Mouse (Mus musculus) heart, adult 8-10 months (tissue): ENCODE data around the gene Krt13. TPM values are rescaled to one million over a fixed set of nuclear protein-coding genes. Genes with fewer than 3 reads are reported as not detected.
A peak's percentile ranks its signal among the peaks of the same experiment; 100 is the strongest.

Experiments used
- DNase-seq: peaks from one replicate; pipeline ENCODE4 v3.0.0; 2022; ENCODE audit warnings: low spot score
- total RNA-seq, 4 experiments: library from RNA; stranded (reverse); gene quantifications; 2 replicates each; pipeline ENCODE4 v1.2.4; 2022

Krt13 gene
- total RNA-seq = not detected

DNA sequence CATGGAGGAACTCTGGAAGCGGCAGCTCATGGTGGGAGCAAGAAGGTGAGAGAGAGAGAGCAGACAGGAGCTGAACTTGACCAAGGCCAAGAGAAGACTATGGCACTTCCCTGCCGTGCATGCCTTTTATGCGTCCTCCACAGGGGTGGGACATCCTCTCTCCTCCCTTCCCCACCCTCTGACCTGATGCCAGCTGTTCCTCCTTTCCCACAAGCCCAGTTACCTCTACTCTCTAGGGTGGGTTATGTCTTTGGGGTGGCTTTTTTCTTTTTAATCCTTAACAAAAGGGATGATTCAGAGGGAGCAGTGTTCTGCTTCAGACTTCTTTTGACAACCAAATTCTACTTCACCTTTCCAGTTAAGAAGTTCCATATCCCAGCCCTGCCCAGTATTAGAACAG lies at the start of gene Krt13:
Gene Krt13, minus strand, starts transcription at position 101 of the 400 bp plus-strand sequence.
- no peak for DNase-seq

GRCm38 (mm10) chr11:100168765-100169762 lies 47.7 kb upstream of the Krt13 start:
- DNase-seq = peak; percentile 53

GRCm38 (mm10) chr11:100168071-100168470 lies 46.7 kb upstream of the Krt13 start:
- DNase-seq = peak; percentile 7

DNA sequence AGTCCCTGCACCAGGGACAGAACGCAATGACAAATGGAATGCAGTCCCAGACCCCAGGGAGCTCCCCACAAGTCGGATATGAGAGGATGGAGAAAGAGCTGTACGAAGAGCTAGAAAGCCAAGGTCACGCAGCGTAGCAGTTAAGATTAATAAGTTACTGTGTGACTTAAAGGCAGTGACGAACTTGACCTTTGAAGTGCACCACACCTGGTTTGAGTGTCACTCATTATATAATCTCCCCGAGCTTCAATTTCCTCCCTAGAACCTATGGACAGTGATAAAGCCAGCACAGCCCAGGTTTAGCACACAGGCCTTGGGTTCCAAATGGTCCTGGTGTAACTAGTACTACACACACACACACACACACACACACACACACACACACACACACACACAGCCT lies 43.0 kb upstream of the Krt13 start:
- DNase-seq = no peak

DNA sequence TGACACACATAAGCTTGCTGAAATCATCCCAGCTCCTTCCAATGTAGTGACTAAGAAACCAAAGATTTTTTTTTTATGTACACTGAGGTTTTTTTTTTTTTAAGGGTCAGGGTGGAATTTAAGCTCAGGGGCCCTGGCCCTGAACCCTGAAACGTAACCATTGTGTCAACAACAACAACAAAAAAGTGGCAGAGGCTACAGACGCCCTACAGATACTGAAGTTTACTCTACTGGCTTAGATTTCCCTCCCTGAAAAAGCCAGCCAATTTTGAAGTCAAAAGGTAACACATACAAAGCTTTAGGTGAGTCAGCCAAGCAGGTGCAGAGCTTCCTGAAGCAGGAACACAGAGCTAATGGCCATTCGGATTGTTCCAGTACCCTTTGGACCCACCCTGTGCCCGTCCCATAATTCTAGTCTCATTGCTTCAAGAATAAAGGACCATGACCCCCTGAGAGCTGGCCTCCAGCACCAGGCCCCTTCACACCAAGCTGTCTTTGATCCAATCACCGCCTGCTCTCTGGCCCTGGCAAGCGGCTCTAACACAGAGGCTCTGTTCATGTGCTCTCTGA lies 36.6 kb upstream of the Krt13 start:
- no peak for DNase-seq

GRCm38 (mm10) chr11:100157331-100157730 lies 36.0 kb upstream of the Krt13 start:
- DNase-seq = no peak

- DNase-seq = no peak
Measured at GRCm38 (mm10) chr11:100155497-100156255, 34.3 kb upstream of the Krt13 start.

DNA sequence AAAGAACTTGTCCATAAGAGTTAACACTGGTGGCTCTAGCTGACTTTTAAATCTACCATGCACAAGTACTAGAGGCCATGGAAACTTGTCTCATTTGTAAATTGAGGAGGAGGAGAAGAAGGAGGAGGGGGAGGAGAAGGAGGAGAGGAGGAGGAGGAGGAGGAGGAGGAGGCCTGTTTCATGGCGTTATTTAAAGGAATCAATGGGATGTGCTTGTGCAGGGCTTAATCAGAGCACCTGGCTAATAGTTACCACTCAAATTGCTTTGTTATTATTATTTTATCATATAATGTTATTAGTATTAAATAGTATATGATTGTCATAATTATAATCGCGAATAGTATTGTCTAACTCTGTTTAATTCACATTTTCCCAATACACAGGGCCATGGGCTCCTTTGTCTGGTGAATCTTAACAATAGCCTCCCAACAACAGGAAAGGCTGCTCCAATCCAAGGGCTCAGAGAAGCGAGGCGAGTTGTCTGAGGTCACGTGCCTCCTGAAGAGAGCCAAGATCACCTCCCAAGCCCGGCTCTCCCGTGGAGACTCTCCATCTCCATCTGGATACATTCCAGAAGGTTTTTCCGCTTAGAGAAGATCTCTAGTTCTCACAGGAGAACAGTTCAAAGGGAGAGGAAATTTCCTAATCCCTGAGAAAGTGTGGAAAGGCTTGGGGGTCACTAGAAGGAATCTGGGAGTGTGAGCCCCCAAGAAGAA lies 27.4 kb upstream of the Krt13 start, which contains the start of gene Krt19:
Gene Krt19, minus strand, starts transcription at position 51 of the 716 bp plus-strand sequence.
- no peak for DNase-seq

- DNase-seq = no peak
Measured at GRCm38 (mm10) chr11:100147566-100148353, 26.4 kb upstream of the Krt13 start.

DNA sequence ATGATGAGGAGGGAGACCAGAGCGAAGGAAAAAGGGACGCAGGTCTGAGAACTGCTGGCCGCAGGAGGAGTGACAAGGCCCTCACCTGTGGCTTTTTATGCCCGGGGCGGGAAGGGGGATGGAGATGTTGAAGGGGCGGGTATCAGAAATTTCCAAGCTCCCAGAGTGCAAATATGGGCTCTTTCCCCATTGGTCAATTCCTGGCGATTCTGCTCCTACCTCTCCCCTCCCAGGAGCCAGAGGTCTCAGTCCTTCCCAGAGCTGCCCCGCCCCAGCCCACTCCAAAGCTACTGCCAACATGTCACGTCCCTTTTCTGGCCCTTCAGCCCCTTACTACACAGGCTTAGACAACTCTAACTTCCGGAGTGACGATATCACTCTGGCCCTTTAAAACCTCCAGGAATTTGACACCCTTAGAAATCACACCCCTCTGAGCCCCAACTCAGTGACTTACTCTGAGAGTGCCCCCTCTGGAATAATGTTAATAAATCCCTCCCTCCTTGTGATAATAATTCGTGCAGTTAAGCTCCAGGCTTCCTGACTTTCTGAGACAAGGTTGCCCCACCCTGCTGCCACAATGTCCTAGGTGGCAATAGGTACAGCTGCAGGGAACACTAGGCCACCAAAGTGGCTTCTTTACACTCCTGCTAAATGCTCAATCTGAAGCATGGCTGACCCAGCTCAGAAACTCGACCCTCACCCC lies 24.6 kb upstream of the Krt13 start:
- DNase-seq = no peak

GRCm38 (mm10) chr11:100145104-100145503 lies 23.7 kb upstream of the Krt13 start:
- DNase-seq = no peak

DNA sequence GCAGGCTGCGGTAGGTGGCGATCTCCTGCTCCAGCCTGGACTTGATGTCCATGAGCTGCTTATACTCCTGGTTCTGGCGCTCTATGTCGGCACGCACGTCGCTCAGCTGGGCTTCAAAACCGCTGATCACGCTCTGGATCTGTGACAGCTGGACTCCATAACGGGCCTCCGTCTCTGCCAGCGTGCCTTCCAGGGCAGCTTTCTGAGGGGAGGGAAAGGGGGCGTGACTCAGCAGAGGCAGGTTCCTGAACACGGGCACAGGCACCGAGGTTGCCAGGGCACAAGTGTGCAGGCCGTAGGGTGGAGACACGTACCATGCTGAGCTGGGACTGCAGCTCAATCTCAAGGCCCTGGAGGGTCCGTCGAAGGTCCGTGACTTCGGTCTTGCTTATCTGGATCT lies 19.6 kb upstream of the Krt13 start:
- no peak for DNase-seq

DNA sequence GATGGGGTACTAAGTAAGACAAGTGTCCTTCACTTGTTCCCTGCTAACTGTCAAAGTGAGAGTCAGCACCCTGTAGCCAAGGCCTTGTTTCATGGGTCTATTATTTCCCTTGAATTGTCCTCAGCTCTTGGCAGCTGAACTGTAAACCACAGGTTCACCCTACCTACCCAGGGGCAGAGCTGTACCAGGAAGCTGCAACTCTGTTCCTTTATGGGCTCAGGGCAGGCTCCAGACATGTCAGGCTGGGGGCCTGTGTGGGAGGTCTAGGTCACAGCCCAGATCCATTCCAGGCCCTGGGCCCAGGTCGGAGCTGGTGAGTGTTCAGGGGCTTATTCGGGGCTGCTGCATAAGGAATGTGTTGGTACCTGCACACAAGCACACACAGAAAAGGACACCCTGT lies 18.0 kb upstream of the Krt13 start:
- DNase-seq = no peak

DNA sequence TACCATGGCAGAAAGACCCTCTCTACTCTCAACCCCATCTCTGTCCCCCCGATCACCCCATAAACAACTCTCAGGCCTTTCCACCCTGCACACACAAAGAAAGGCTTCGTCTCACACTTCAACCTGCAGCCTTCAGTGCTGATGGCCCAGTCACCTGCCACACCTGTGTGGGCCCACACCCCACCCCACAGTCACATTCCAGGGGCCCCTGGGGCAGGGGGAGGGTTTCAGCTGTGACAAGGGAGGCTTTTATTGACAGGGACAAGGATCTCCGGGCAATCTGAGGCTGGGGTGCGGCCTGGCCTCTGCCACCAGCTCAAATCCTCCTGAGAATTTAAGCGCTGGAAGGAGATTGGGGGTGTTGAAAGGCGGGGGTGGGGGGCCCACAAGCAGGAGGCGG lies 17.4 kb upstream of the Krt13 start:
- no peak for DNase-seq

GRCm38 (mm10) chr11:100137693-100138092 lies 16.3 kb upstream of the Krt13 start:
- no peak for DNase-seq

GRCm38 (mm10) chr11:100136559-100136958 lies 15.2 kb upstream of the Krt13 start:
- no peak for DNase-seq

GRCm38 (mm10) chr11:100135731-100136130 lies 14.4 kb upstream of the Krt13 start, which contains the start of gene Krt15:
Gene Krt15 (minus strand): TSS chr11:100135928.
- no peak for DNase-seq

DNA sequence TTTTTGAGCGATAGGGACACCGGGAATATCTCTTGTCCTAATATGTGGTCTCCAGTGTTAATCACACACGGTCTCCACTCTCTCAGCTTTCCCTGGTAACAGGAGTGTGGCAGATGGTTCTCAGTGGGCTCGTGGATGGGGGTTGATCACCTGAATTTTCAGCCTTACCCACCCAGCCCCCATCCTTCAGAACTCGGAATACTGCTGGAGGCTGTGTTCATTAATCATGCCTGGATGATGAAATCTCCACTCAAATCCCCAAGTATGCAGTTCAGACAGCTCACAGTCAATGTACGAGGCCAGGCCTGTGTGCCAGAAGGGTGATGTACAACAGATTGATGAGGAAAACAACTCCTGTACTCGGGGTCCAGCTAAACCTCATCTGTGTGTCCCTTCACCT lies 3.5 kb upstream of the Krt13 start:
- DNase-seq = no peak

- DNase-seq = no peak
Measured at GRCm38 (mm10) chr11:100120331-100120730, 1.0 kb downstream of the Krt13 start.

- DNase-seq = no peak
Measured at GRCm38 (mm10) chr11:100113742-100114029, 7.7 kb downstream of the Krt13 start.
